Mouse (Mus musculus) stomach, postnatal 0 days (tissue): ENCODE measurements around the gene Usp30. TPM values are rescaled to one million over a fixed set of nuclear protein-coding genes. Genes with fewer than 3 reads are reported as not detected.
A peak's percentile ranks its signal among the peaks of the same experiment; 100 is the strongest.

Experiments used
- ATAC-seq: fragments of 200-750 bp; cut with Nextera tagmentation; 2 replicates; pipeline ENCODE4 v1.8.0; 2017; ENCODE audit not compliant: low FRiP score, low TSS enrichment
- DNase-seq: peaks from one replicate; pipeline ENCODE4 v3.0.0-alpha.2; 2016; ENCODE audit warnings: low spot score
- H3K27ac ChIP-seq: fragments of 300-500 bp; sonication (generic); replicated peaks from 2 replicates; pipeline ENCODE4 v1.5.1; 2014; ENCODE audit warnings: mild to moderate bottlenecking, control low read depth
- H3K27me3 ChIP-seq: fragments of 300-500 bp; sonication (generic); 2 replicates; pipeline ENCODE4 v1.6.1; 2014; ENCODE audit warnings: low read length; ENCODE audit not compliant: control insufficient read depth, insufficient read depth
- H3K36me3 ChIP-seq: fragments of 300-500 bp; sonication (generic); 2 replicates; pipeline ENCODE4 v1.6.1; 2014; ENCODE audit warnings: low read length, mixed read lengths; ENCODE audit not compliant: control insufficient read depth, insufficient read depth
- H3K4me1 ChIP-seq: fragments of 300-500 bp; sonication (generic); replicated peaks from 2 replicates; pipeline ENCODE4 v1.6.1; 2014; ENCODE audit warnings: antibody characterized with exemption; ENCODE audit not compliant: control insufficient read depth, insufficient read depth
- H3K4me2 ChIP-seq: fragments of 300-500 bp; sonication (generic); replicated peaks from 2 replicates; pipeline ENCODE4 v1.6.1; 2014; ENCODE audit warnings: low read depth, mild to moderate bottlenecking, control low read depth, moderate library complexity
- H3K4me3 ChIP-seq: fragments of 300-500 bp; sonication (generic); 2 replicates; pipeline ENCODE4 v1.5.1; 2014; ENCODE audit warnings: low read depth, low read length, control low read depth
- H3K9ac ChIP-seq: fragments of 300-500 bp; sonication (generic); 2 replicates; pipeline ENCODE4 v1.6.1; 2014; ENCODE audit warnings: mild to moderate bottlenecking, low read length, control low read depth, mixed read lengths
- H3K9me3 ChIP-seq: fragments of 300-500 bp; sonication (generic); 2 replicates; pipeline ENCODE4 v1.6.1; 2016; ENCODE audit warnings: low read length; ENCODE audit not compliant: control insufficient read depth
- CTCF ChIP-seq: IDR thresholded peaks from 2 replicates; pipeline ENCODE4 v1.5.1; 2016; ENCODE audit warnings: antibody characterized with exemption, low read depth, mild to moderate bottlenecking, moderate library complexity
- EP300 ChIP-seq: optimal IDR thresholded peaks from 2 replicates; pipeline ENCODE3; 2016; ENCODE audit warnings: antibody characterized with exemption
- WGBS: fragments of 180-500 bp; shearing (Covaris S2); extraction: QIAGEN DNeasy Blood & Tissue Kit; methylation state at CpG from one replicate; pipeline ENCODE4 v1.1.7; 2014; 5-methylcytosine and 5-hydroxymethylcytosine counted together
- polyA plus RNA-seq: library from polyadenylated mRNA; unstranded; fragments of >200 nt; fragmentation: Nextera tagmentation; extraction: Ambion mirVana; gene quantifications from 2 replicates; pipeline ENCODE4 v1.2.1, GENCODE M21; 2015

Gene Usp30
- polyA plus RNA-seq, 1 experiment from 2014 or later: 5.3 TPM

DNA sequence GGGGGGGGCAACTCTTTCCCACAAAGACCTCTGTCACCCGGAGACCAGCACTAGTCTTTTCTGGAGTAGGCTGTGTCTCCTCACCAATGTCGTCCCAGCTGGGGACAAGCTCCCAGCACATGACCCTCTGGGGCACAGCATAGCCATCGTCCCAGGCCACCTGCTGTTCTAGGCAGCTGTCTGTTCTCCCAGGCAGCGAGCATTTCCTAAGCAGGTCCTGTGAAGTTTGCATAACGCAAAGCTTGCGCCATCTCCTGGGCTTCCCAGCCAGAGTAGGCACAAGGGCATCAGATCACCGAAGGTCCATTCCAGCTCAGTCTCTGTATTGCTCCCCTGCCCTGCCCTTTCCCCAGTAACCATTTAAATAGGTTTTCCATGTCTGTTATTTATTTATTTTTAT is 92.0 kb downstream of the Usp30 start:
- TF ChIP-seq EP300 (no peak), CTCF (no peak)
- no peak overlapping the region for H3K27ac ChIP-seq
- WGBS: 56% methylated on average over 7 of the region's 7 CpGs
- no peaks in the 10 kb centered on the region for H3K27me3 ChIP-seq
- no peak overlapping the region for H3K9ac ChIP-seq
- DNase-seq (no peak), ATAC-seq (no peak)
- H3K36me3 ChIP-seq: no peaks in the 10 kb centered on the region
- no peaks in the 10 kb centered on the region for H3K9me3 ChIP-seq
- no peaks in the 10 kb centered on the region for H3K4me1 ChIP-seq
- H3K4me3 ChIP-seq: no peak overlapping the region
- H3K4me2 ChIP-seq: no peak overlapping the region

DNA sequence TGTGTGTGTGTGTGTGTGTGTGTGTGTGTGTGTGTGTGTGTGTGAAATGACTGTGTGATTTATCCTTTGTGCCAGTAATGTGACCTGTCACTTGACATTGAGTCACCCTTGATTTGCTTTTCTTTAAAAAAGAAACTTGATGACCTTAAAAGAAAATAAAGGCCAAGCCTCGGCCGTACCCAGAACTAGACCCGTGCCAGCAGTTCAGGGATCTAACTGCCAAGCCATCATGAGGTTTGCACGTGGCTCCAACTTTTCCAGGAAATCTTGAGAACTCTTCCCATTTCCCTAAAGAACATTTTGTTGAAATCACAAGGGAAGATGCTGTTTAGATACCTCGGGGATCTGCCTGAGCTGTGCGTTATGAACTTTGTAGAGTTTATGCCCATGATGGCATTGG is 96.2 kb downstream of the Usp30 start:
- H3K4me3 ChIP-seq: no peak overlapping the region
- no peaks in the 10 kb centered on the region for H3K4me1 ChIP-seq
- H3K36me3 ChIP-seq: no peaks in the 10 kb centered on the region
- H3K9ac ChIP-seq: no peak overlapping the region
- no peak overlapping the region for H3K4me2 ChIP-seq
- H3K27me3 ChIP-seq: no peaks in the 10 kb centered on the region
- DNase-seq: no peak
- TF ChIP-seq CTCF: no peak
- WGBS: 61% methylated on average over 6 of the region's 6 CpGs
- no peaks in the 10 kb centered on the region for H3K9me3 ChIP-seq
- no peak overlapping the region for H3K27ac ChIP-seq
- no peak for ATAC-seq

DNA sequence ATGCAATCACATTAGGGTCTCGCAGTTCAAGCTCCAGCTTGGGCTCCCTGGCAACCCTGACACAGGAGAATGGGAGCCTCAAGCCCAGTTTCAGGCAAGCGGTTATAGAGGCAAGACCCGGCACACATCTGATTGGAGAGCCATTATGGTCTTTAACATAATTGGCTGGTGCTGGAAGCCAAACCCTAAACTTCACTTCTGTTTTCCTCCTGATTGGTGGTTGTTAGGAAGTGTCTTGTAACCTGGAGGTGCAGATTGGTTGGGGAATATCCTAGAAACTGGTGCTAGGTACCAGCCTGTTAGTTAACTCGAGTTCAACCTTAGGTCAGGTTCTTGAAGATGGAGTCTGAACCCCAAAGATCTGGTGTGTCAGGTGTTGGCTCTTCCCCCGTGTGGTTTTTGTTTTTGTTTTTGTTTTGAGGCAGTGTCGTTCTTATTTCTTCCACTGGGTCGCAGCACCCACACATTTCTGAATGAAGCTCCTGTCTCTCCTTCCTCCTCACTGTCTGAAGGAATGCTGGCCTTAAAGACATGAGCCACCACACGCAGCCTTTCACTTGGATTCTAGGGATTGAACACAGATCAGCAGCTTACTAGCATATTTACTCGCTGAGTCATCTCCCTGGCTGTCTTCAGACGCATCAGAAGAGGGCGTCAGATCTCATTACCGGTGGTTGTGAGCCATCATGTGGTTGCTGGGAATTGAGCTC is 97.0 kb downstream of the Usp30 start:
- no peak for TF ChIP-seq EP300
- TF ChIP-seq CTCF: peak; percentile 47
- Histone ChIP-seq H3K4me1 (no peaks in the 10 kb centered on the region), H3K9me3 (no peaks in the 10 kb centered on the region), H3K4me3 (no peak overlapping the region), H3K27me3 (no peaks in the 10 kb centered on the region), H3K4me2 (no peak overlapping the region), H3K9ac (no peak overlapping the region), H3K36me3 (no peaks in the 10 kb centered on the region), H3K27ac (no peak overlapping the region)
- 43% methylated on average over 12 of the region's 12 CpGs for WGBS
- no peak for DNase-seq
- no peak for ATAC-seq

DNA sequence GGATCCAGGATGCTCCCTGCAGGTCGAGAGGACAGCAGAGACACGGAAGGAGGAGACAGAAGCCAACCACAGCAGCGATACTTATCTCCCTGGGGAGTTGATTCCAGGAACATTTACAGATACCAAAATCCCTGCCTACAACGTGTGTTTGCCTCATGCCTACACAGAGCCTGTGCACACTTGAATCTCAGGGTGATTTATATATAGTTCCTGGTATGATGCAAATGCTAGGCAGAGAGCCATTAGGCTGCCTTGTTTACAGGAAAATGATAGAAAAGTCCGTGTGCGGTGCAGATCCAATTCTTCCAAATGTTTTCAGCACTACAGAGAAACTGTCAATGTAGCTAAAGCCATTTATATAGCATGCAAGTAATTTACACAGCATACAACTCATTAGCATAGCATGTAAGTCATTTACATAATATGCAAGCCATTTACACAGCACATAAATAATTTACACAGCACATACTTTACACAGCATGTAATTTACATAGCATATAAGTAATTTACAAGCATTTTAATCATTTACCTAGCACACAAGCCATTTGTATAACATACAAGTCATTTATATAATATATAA is 97.9 kb downstream of the Usp30 start:
- DNase-seq (no peak), ATAC-seq (peak; percentile 56)
- Histone ChIP-seq H3K27me3 (no peaks in the 10 kb centered on the region), H3K4me1 (no peaks in the 10 kb centered on the region), H3K4me2 (no peak overlapping the region), H3K4me3 (no peak overlapping the region), H3K36me3 (no peaks in the 10 kb centered on the region), H3K9me3 (no peaks in the 10 kb centered on the region), H3K27ac (no peak overlapping the region), H3K9ac (no peak overlapping the region)
- TF ChIP-seq EP300: no peak
- WGBS: 33% methylated on average over 6 of the region's 6 CpGs

DNA sequence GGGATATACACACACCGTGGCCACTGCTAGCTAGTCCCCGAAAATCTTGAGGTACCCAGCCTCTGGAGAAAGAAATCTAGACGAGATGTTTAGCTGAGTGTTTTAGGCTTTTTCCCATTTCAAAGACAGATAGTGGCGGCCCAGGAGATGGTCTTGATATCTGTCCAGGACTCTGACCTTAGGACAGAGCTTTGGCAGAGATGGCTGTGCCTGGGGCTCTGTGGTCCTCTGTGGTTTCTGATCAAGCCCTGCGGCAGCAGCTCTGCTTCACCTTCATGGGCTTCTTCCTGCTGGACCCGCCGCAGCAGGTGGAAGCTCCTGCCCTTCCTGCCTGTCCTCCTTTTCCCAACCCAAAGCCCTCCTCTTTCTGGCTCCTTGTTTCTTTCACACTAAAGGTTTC is 105.1 kb downstream of the Usp30 start:
- DNase-seq: no peak
- H3K4me2 ChIP-seq: no peak overlapping the region
- no peak for ATAC-seq
- H3K4me1 ChIP-seq: no peaks in the 10 kb centered on the region; the same call in 1 of the 2 replicates
- no peaks in the 10 kb centered on the region for H3K36me3 ChIP-seq
- WGBS: 74% methylated on average over 7 of the region's 7 CpGs
- H3K9me3 ChIP-seq: no peaks in the 10 kb centered on the region
- no peak overlapping the region for H3K4me3 ChIP-seq
- no peak overlapping the region for H3K9ac ChIP-seq
- TF ChIP-seq CTCF: no peak
- no peak for TF ChIP-seq EP300
- no peak overlapping the region for H3K27ac ChIP-seq
- H3K27me3 ChIP-seq: no peaks in the 10 kb centered on the region

DNA sequence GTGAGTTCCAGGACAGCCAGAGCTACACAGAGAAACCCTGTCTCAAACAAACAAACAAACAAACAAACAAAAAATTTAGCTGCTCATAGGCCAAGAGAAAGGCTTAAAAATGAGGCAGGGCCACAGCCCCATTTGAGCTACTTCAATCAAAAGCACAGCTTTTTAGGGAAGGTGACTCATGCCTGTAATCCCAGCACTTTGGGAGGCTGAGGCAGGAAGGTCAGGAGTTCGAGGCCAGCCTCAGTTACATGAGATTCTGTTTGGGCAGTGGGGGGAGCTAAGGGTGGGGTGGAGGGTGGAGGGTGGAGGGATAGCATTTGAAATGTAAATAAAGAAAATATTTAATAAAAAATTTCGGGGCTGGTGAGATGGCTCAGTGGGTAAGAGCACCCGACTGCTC is 107.7 kb downstream of the Usp30 start:
- H3K9me3 ChIP-seq: no peaks in the 10 kb centered on the region
- 91% methylated on average over 3 of the region's 3 CpGs for WGBS

More for the DNA sequence above, 107.7 kb downstream of the Usp30 start:
- H3K27me3 ChIP-seq: no peaks in the 10 kb centered on the region
- H3K4me2 ChIP-seq: no peak overlapping the region
- ATAC-seq (no peak), DNase-seq (no peak)
- TF ChIP-seq CTCF (no peak), EP300 (no peak)
- H3K9ac ChIP-seq: no peak overlapping the region
- H3K4me1 ChIP-seq: no peaks in the 10 kb centered on the region; the same call in 1 of the 2 replicates
- H3K4me3 ChIP-seq: no peak overlapping the region
- H3K27ac ChIP-seq: no peak overlapping the region
- H3K36me3 ChIP-seq: no peaks in the 10 kb centered on the region
